Mouse (Mus musculus): ENCODE measurements around the gene Usp51. TPM values are rescaled to one million over a fixed set of nuclear protein-coding genes. Genes with fewer than 3 reads are reported as not detected.
"Not testable (repeated sequence)": the region's sequence is repeated elsewhere in the genome, so short reads cannot be mapped to it uniquely, and the experiment has no call there.

Gene Usp51
- total RNA-seq (2021), result 1 to 10 TPM; 2.8 to 3.3 TPM

DNA sequence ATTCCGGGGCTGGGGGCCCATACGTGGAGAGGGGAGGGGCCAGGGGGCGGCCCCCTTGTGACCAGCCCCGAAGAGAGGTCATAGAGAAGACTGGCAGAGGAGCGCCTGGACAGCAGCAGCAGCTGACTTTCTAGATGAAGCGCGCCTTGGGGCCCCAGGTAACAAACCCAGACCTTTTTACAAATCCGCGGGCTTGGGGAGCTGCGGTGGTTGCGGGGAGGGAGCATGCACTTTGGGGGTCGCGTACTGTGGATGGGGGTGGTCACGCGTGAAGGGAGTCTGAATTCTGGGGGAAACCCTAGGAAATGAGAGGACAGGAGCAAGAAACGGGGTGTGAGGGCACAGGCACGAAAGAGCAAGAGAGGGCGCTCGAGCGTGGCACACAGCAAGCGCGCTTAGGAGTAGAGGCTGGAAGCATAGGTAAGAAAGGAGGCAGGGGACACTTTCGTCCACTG, at the start of gene Usp51:
Usp51 (plus strand) TSS at position 83 of the 455 bp plus-strand sequence.
- DNase-seq, result peak; percentile 49
- intact Hi-C loops (cut with DNase I), result no loop called here

DNA sequence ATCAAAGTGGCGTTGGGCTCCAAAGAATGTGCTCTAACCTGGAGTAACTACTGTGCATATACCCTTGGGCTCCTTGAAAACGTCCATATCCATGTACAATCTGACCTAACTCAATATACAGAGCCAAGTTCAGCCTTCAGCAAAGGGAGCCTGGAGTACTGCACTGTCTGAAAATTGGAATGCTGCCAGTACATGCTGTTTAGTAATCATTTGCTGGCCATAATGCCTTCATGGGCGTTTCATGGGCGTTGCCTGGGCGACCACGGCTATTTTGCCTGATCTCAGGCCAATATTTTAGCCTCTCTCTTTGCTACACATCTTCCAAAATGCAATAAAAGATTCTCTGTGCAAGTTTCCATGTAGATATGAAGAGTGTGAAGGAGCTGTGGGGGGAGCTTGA, 36.7 kb upstream of the Usp51 start:
- intact Hi-C loops (cut with DNase I), result no loop called here
- peak; percentile 32 for DNase-seq

GRCm38 (mm10) chrX:152973476-152974203, 32.6 kb upstream of the Usp51 start:
- intact Hi-C loops (cut with DNase I); DNase-seq: not testable (repeated sequence)

- intact Hi-C loops (cut with DNase I), result no loop called here
- DNase-seq, result peak; percentile 58
Measured at GRCm38 (mm10) chrX:152974204-152974661, 32.0 kb upstream of the Usp51 start.

GRCm38 (mm10) chrX:152976538-152976937, 29.7 kb upstream of the Usp51 start:
- no peak for DNase-seq
- intact Hi-C loops (cut with DNase I), result no loop called here

DNA sequence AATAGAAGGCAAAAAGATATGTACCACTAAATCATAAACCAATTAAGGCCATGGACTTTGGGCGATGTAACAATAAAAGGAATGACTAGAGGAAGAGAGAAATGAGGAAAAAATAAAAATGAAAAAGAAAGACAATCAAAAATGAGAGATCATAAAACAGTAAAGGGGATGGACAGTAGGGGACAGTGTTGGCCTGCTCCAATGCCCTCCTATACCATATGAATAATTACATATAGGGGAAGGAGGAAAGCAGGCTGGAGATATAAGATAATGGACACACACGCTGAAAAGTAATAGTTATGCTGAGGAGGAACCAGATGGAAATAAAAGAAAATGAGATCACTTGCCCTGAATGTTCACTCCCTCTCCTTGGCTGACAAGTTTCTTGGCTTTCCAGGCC, 21.3 kb upstream of the Usp51 start:
- no peak for DNase-seq

DNA sequence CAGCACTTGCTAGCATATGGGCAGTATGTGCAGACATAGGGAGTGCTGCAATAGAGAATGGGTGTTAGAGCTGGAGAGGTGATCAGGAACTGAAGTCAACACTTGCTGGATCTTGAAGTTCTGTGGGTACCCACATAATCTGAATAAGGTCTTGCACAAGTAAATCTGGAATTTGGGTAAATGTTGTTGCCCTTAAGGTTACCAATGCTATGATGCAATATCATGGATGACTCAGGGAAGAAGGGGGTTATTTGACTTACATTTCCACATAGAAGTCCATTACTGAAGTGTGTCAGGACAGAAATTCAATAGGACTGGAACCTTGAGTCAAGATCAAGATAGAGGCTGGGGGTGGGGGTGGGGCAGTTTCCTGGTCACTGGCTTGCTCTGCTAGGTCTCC, 16.4 kb upstream of the Usp51 start:
- DNase-seq; intact Hi-C loops (cut with DNase I): not testable (repeated sequence)

More for the DNA sequence above, 21.3 kb upstream of the Usp51 start:
- intact Hi-C loops (cut with DNase I), result no loop called here

DNA sequence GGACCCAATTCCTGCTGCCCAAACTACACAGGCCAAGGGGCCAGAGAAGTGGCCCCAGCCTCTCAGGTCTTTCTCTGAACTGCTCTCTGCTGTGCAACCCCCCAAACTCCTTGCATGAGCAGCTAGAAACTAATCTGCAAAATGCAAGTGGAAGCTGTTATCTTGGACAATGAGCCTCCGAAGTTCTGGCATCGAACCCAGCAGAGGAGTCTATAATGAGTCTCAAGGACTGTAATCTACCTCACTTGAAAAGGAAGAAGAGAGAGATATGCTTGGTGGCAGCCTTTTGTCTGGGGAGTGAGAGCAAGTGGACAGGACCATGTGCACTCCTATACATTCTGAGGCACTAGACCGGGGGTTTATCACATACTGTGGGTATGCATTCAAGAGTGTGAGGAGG, 10.2 kb upstream of the Usp51 start:
- DNase-seq; intact Hi-C loops (cut with DNase I): not testable (repeated sequence)

GRCm38 (mm10) chrX:153007021-153007684, 884 bp downstream of the Usp51 start:
- intact Hi-C loops (cut with DNase I), result no loop called here
- peak; percentile 62 for DNase-seq

DNA sequence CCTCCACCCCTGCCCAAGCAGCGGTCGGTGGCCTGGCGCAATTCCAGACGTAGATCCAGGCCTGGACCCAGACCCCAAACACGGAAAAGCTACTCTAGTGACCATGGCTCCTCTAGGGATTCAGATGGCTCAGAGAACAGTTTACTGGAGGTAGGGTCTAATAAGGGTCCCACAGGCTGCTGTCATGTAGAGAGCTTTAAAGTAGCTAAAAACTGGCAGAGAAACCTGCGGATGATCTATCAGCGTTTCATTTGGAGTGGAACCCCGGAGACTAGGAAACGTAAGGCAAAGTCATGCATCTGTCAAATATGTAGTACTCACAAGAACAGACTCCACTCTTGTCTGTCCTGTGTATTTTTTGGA, 1.4 kb downstream of the Usp51 start:
- DNase-seq, result no peak
- intact Hi-C loops (cut with DNase I), result no loop called here

GRCm38 (mm10) chrX:153025255-153025654, 19.0 kb downstream of the Usp51 start:
- intact Hi-C loops (cut with DNase I); DNase-seq: not testable (repeated sequence)

- DNase-seq; intact Hi-C loops (cut with DNase I): not testable (repeated sequence)
Measured at GRCm38 (mm10) chrX:153025709-153026108, 19.4 kb downstream of the Usp51 start.

DNA sequence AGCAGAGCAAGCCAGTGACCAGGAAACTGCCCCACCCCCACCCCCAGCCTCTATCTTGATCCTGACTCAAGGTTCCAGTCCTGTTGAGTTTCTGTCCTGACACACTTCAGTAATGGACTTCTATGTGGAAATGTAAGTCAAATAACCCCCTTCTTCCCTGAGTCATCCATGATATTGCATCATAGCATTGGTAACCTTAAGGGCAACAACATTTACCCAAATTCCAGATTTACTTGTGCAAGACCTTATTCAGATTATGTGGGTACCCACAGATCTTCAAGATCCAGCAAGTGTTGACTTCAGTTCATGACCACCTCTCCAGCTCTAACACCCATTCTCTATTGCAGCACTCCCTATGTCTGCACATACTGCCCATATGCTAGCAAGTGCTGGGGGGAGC, 25.3 kb downstream of the Usp51 start:
- DNase-seq; intact Hi-C loops (cut with DNase I): not testable (repeated sequence)

GRCm38 (mm10) chrX:153037087-153037971, 31.1 kb downstream of the Usp51 start, which contains the start of gene Mageh1:
Gene Mageh1 (minus strand): TSS chrX:153037575.
- intact Hi-C loops (cut with DNase I), result no loop called here
- DNase-seq, result peak; percentile 89

GRCm38 (mm10) chrX:153037972-153038744, 31.9 kb downstream of the Usp51 start:
- DNase-seq; intact Hi-C loops (cut with DNase I): not testable (repeated sequence)

Other genes with a start within 250 kb of the Usp51 start
- gene Shroom2, start 237.0 kb upstream of the Usp51 start, total RNA-seq (2021), result 100 to 1,000 TPM; 158 to 169 TPM
- gene Gpr143, start 224.5 kb upstream of the Usp51 start, total RNA-seq (2021), result under 1 TPM in 1 of 2 experiments, not detected in 1; 0.58 TPM
- gene Mageh1, start 31.1 kb downstream of the Usp51 start, total RNA-seq (2021), result 10 to 100 TPM; 65.2 to 73.0 TPM
- gene Foxr2, start 112.3 kb downstream of the Usp51 start, total RNA-seq (2021), result under 1 TPM; 0.46 to 0.70 TPM
- 10 to 100 TPM; 60.3 to 65.6 TPM for gene Rragb, start 133.5 kb downstream of the Usp51 start, total RNA-seq (2021)
- 10 to 100 TPM; 32.0 to 39.1 TPM for gene Klf8, start 231.0 kb downstream of the Usp51 start, total RNA-seq (2021)

Measured in left cerebral cortex, postnatal 4 days (tissue).